Mouse (Mus musculus) fat pad, adult 2 months (tissue): ENCODE data around the gene Atp1a4.

Source experiments
- DNase-seq: peaks from one replicate; pipeline ENCODE4 v3.0.0-alpha.2; 2011; ENCODE audit warnings: low read depth, low spot score; ENCODE audit errors: extremely low read depth

Gene Atp1a4

DNA sequence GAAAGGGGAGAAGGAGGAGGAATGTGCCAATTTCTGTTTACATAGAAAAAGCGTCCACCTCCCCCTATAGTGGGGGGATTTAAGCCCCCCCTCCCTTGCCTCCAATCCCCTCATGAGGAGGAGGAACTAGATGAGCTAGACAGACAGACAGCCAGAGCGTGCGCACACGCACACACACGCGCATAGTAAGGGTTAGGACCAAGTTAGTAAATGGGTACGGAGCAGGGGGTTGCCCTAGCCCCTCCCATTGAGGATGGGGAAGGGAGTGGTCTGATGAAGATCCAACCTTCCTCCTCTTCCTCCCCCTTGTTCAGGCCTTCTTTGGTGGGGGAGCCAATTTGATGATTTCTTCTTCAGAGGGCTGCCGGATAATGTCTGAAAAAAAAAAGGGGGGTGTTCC lies 59.9 kb downstream of the Atp1a4 start:
- no peak for DNase-seq

DNA sequence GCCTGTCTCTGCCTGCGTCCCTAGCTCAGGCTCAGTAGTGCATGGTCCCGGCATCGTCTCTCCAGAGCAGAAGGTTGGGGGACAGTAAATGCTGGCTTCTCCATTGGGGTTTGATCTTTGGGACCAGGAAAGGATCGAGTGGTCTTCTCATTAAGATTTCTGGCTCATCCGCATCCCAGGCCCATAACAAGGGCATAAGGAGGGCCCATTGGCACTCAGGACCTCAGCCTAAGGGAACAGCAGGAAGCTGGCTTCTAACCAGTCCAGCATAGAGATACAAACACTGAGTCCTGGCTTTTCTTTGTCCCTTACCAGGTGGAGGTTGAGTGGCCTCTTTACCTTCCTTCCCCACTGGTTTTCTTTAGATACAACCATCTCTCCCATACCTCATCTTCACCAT lies 60.4 kb downstream of the Atp1a4 start:
- no peak for DNase-seq

DNA sequence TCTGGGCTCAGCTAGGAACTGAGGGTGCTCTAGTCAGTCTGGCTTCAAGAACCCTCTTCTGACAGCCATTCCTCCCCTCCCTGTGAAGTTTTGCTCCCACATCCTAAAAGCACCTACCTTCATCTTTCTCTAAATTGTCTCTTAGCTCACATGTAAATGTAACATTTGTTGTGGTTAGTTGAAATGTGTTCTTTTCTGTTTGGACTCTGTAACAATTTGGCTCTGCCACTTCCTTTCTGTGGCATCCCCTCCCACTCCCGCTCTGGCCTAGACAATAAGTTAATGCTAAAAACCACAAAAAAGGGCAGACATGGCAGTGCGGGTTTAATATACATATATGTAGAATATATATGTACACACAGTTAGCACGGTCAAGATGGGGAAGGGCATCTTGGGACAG lies 61.1 kb downstream of the Atp1a4 start:
- no peak for DNase-seq

DNA sequence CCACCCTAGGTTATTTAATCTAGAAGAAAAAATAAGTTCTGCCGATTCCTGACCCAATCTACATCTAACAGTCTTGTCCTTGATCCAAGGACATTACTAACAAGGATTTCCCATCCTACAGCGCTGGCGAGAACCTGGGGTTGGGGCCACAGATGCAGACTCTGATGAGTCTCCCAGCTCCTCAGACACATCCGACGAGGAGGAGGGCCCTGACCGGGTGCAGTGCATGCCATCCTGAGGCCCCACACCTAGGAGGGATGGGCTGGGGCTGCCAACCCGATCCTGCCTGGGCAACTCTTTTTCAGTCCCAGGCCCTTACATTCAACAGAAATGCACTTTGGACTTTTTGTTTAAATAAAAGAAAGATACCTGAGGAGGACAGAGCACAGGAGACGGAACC lies 63.8 kb downstream of the Atp1a4 start:
- DNase-seq: no peak

DNA sequence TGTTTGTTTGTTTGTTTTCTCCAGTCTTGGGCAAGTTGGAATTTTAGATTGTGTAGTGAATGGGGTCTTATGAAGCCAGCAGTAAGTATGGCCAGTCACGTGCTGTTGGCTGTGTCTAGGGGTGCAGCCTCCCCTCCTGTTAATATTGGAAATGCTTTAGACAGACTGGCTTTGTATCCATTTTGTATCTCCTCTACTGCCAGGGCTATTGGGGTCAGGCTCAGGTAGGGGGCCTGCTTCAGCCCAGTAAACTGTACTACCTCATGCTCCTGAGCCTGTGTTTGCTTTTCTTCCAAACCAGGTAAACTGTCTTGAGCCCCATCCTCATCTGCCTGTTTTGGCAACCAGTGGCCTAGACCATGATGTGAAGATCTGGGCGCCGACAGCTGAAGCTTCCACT lies 66.0 kb downstream of the Atp1a4 start:
- no peak for DNase-seq

DNA sequence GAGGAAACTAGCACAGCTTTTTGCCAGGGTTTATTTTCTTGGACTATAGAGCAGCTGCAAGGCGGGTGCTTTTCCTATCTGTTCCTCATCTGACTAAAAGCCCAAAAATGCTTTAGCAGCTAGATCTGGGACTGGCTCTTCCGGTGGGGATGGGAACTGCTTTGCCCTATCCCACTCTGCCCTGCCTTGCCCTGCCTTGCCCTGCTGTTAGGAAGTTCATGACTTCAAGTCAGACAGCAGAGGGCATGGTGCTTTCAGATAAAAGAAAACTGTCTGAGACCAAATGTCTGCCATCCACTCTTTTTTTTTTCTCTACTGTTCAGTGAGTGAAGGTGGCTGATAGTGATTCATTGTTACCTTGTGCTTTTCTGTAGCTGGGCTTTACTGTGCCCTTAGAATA lies 66.6 kb downstream of the Atp1a4 start:
- no peak for DNase-seq

DNA sequence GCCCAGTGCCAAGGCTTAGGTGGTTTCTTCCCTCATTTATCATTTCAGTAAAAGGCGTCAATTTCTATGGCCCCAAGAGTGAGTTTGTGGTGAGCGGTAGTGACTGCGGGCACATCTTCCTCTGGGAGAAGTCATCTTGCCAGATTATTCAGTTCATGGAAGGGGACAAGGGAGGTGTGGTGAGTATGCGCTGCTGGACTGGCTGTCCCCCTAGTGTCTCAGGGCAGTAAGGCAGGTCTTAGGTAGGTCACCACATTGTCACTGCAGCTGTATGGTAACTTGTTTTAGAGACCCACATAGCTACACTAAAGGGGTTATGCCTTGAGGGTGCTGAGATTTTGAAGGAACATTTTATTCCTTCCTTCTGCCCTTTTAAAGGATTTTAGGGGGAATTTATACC lies 69.3 kb downstream of the Atp1a4 start:
- DNase-seq: no peak

DNA sequence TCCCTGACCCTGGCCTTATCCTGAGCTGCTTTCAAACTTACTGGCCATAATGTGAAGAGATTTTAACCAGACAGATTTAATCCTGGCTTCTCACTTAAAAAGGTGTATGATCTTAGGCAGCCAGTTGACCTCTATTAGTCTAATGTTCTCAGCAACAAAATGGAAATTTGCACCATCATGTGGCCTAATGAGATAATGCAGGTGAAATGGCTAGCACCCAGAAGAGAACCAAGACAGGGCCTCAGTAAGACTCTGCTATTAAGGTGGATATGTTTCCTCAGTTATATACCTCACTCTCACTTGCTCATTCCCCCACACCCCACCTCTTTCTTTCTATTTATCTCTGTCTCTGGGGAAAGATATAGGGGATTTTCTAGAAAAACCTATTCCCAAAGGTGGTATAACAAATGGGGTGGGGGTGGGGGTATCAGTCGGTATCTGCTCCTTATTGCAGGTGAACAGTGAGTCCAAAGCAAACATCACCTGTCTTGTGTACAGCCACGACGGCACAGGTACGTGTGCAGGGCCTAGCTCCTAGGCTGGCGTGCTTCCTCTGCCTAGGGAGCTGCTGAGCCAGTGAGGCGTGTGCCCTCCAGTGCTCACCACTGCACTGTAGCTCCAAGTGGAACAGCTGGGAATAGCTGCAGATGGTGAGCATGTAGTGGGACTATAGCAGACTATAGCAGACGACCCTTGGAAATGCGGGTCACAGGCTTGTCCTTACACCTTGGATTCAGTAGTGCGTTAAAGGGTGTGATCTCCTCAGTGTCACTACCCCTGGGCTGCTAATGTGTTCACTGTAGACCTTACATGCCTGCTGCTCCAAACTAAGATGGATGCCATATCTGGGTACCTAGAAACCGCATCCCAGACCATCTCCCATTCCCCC lies 71.6 kb downstream of the Atp1a4 start:
- DNase-seq: no peak

DNA sequence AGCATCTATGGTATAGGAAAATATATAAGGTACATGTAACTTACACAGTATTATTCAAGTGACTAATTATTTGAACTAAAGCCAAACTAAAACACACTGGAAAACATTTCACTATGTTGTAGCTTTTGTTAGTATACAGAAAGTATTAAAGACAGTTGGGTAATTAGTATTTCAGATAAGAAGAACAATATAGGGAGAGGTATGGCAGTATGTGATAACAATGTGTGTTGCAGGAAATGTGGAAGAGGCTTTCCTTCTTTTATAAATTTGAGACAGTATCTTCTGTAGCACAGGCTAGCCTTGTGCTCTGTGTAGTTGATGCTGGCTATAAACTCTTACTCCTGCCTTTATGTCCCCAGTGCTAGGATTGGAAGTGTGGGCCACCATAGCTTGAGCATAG lies 74.3 kb downstream of the Atp1a4 start:
- DNase-seq: no peak

DNA sequence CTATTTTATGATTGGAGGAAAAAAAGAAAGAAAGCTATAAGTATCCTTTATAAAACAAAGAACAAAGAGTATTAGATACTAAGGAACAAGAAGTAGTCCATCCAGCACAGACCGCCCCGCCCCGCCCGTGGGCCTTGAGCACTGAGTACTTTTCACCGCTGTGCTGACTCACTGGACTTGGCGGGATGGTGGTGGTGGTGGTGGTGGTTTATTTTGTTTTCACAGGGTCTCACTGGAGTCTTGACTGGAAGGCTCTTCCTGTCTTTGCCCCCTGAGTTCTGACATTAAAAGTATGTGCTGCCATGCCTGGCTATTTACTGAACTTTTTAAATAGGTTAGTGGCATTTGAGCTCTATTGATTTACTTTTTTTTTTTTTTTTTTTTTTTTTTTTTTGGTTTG lies 75.2 kb downstream of the Atp1a4 start:
- DNase-seq: no peak

DNA sequence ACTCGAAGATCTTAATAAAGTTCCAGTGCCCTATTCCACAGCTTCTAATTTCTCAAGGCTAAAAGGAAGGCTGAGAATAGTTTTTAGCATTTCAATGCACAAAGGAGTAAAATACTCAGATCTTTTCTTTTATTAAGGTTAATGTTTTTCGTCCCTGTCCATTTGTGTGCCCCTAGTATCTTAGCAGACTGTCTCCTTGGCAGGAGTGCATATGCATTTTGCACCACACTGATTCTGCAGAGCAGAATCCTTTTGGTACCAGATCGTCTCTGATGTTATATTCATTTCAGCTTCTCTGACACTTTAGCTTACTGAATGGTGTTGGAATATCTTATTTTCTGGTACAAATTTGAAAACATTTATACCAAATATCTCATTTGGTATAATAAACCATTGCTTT lies 76.4 kb downstream of the Atp1a4 start:
- DNase-seq: no peak

DNA sequence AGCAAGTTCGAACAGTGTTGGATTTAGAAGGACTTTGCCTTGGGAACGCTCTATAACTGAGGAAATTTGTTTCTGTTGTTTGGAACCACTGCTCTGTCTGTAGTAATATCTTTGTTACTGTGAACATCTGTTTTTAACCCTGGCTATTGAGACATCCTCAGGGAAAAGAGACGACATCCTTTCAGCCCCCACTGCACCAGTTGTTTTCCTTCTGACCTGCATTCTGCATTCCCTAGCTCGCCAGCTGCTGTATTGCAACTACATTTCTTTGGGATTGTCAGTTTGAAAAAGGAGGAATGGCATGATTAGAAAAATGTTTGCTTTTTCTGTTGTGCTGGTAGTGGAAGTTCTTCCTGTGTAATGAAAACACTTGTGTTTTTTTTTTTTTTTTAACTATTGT lies 77.3 kb downstream of the Atp1a4 start:
- DNase-seq: no peak

DNA sequence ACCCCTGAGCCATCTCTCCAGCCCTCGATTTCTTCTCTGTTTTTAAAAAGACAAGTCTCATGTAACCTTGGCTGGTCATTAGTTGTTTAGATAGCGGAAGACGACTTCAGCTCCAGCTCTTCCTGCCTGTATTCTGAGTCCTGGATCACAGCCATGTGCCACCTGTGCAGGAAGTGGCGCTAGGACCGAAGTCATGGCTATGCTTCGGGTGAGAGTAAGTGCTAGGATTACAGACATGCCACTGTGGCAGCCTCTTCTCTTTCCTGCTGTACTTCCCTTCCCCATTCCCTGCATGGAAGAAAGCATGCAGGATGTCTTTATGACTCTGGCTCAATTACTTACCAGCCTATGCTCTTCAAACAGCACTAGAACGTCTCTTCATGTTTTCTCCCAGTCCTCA lies 79.1 kb downstream of the Atp1a4 start:
- DNase-seq: no peak

DNA sequence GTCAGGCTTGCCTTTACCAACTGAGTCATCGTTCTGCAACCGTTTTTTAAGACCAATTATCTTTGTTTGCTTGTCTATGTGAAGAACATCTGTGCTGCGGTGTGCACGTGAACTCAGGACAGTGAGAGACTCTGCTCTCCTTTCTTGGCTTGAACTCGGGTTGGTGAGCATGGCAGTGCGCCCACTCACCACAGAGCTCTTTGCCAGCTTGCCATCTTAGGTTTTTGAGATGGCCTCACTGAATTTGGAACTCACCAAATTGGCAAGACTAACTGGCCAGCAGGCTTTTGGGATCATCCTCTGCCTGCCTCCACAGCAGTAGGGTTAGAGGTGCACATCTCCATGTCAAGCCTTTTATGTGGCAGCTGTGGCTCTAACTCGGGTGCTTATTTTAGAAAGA lies 80.4 kb downstream of the Atp1a4 start:
- no peak for DNase-seq
